Mouse (Mus musculus): ENCODE measurements at regions not wholly inside any gene's neighbourhood (a gene's known extent, or its start where the extent isn't known, plus 50 kb on each side); places are given as distances from the start of the nearest gene placed in this dataset.

- DNase-seq (ENCODE audit: low spot score) (no peak), ATAC-seq (no peak)
- Histone ChIP-seq H3K4me2 (ENCODE audit: low read depth, low read length) (no peak overlapping the region), H3K36me3 (ENCODE audit: insufficient read depth, low read length) (no peaks in the 10 kb centered on the region), H3K4me3 (ENCODE audit: low read length) (no peak overlapping the region), H3K9ac (replicated peaks; ENCODE audit: low read length) (no peak overlapping the region), H3K27ac (no peak overlapping the region), H3K27me3 (ENCODE audit: insufficient read depth, low read length) (no peaks in the 10 kb centered on the region), H3K9me3 (ENCODE audit: low read length) (no peaks in the 10 kb centered on the region), H3K4me1 (ENCODE audit: insufficient read depth, low read length) (no peaks in the 10 kb centered on the region)
- no peak for TF ChIP-seq CTCF (IDR thresholded peaks at IDR 0.05; ENCODE audit: low read depth)
- 74% methylated on average over 1 of the region's 1 CpGs for WGBS
These were observed 235.8 kb upstream of the Tmtc4 start for GRCm38 (mm10) chr14:123219590-123219989.

DNA sequence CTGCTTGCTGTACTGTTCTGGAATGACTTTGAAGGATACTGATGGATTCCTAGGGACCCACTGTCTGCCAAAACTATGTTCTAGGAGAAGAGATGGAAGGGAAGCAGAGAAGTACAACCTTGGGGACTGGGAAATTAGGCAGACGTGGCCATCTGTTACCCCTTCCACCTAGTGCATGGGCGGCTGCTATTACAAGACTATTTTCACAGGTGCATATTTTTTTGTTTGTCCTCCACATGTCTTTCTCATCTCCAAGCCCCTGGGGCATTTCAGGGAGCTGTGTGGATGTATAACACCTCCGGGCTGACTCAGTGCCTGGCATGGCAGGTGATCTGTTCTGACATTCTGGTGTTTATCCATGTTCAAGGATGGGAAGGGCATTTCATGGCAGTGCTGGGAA lies 226.4 kb upstream of the Tmtc4 start:
- no peaks in the 10 kb centered on the region for H3K27me3 ChIP-seq (ENCODE audit: insufficient read depth, low read length)
- no peak overlapping the region for H3K27ac ChIP-seq
- H3K4me1 ChIP-seq (ENCODE audit: insufficient read depth, low read length), result no peaks in the 10 kb centered on the region
- no peak overlapping the region for H3K9ac ChIP-seq (replicated peaks; ENCODE audit: low read length)
- 76% methylated on average over 3 of the region's 3 CpGs for WGBS
- no peak for TF ChIP-seq CTCF (IDR thresholded peaks at IDR 0.05; ENCODE audit: low read depth)
- H3K36me3 ChIP-seq (ENCODE audit: insufficient read depth, low read length), result no peaks in the 10 kb centered on the region
- DNase-seq (ENCODE audit: low spot score), result no peak
- no peak overlapping the region for H3K4me3 ChIP-seq (ENCODE audit: low read length)
- H3K4me2 ChIP-seq (ENCODE audit: low read depth, low read length), result no peak overlapping the region
- no peaks in the 10 kb centered on the region for H3K9me3 ChIP-seq (ENCODE audit: low read length)
- no peak for ATAC-seq

DNA sequence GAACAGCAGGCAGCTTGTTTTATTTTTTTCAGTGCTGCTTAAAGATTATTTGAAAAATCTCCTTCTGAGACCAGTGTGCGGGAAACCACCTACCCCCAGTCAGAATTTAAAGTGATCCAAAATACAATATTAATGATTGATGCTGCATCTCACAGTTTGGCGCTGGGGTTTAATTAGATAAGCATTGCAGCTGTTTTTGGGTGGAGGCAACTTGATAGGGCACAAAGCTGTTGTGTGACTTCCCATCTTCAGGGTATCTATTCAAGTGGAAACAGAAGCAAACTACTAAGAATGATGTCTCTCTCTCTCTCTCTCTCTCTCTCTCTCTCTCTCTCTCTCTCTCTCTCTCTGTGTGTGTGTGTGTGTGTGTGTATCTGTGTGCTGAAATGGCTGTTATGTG lies 219.0 kb upstream of the Tmtc4 start:
- Histone ChIP-seq H3K4me3 (ENCODE audit: low read length) (no peak overlapping the region), H3K4me2 (ENCODE audit: low read depth, low read length) (peak overlapping the region; percentile 46), H3K27me3 (ENCODE audit: insufficient read depth, low read length) (no peaks in the 10 kb centered on the region), H3K36me3 (ENCODE audit: insufficient read depth, low read length) (no peaks in the 10 kb centered on the region), H3K27ac (peak overlapping the region; percentile 74; the same call in 1 of the 2 replicates), H3K9ac (replicated peaks; ENCODE audit: low read length) (no peak overlapping the region), H3K9me3 (ENCODE audit: low read length) (no peaks in the 10 kb centered on the region), H3K4me1 (ENCODE audit: insufficient read depth, low read length) (no peaks in the 10 kb centered on the region)
- ATAC-seq, result no peak
- no peak for TF ChIP-seq CTCF (IDR thresholded peaks at IDR 0.05; ENCODE audit: low read depth)
- WGBS, result 48% methylated on average over 2 of the region's 2 CpGs
- peak; percentile 19 for DNase-seq (ENCODE audit: low spot score)

GRCm38 (mm10) chr14:123202313-123202712 lies 218.5 kb upstream of the Tmtc4 start:
- no peak for ATAC-seq

GRCm38 (mm10) chr14:123201426-123202274 lies 217.8 kb upstream of the Tmtc4 start:
- Histone ChIP-seq H3K27me3 (ENCODE audit: insufficient read depth, low read length) (no peaks in the 10 kb centered on the region), H3K4me2 (ENCODE audit: low read depth, low read length) (peak overlapping the region; percentile 46), H3K9ac (replicated peaks; ENCODE audit: low read length) (no peak overlapping the region; the same call in 1 of the 2 replicates), H3K4me1 (ENCODE audit: insufficient read depth, low read length) (no peaks in the 10 kb centered on the region), H3K9me3 (ENCODE audit: low read length) (no peaks in the 10 kb centered on the region), H3K27ac (peak overlapping the region; percentile 74), H3K36me3 (ENCODE audit: insufficient read depth, low read length) (no peaks in the 10 kb centered on the region), H3K4me3 (ENCODE audit: low read length) (peak overlapping the region; percentile 8; the same call in 1 of the 2 replicates)
- 20% methylated on average over 14 of the region's 14 CpGs for WGBS
- ATAC-seq (peak; percentile 93), DNase-seq (ENCODE audit: low spot score) (peak; percentile 85)
- TF ChIP-seq CTCF (IDR thresholded peaks at IDR 0.05; ENCODE audit: low read depth), result no peak

More at GRCm38 (mm10) chr14:123202313-123202712, 218.5 kb upstream of the Tmtc4 start:
- Histone ChIP-seq H3K4me1 (ENCODE audit: insufficient read depth, low read length) (no peaks in the 10 kb centered on the region), H3K27ac (peak overlapping the region; percentile 74), H3K9me3 (ENCODE audit: low read length) (no peaks in the 10 kb centered on the region), H3K27me3 (ENCODE audit: insufficient read depth, low read length) (no peaks in the 10 kb centered on the region), H3K4me2 (ENCODE audit: low read depth, low read length) (peak overlapping the region; percentile 46), H3K4me3 (ENCODE audit: low read length) (peak overlapping the region; percentile 8; the same call in 1 of the 2 replicates), H3K36me3 (ENCODE audit: insufficient read depth, low read length) (no peaks in the 10 kb centered on the region), H3K9ac (replicated peaks; ENCODE audit: low read length) (no peak overlapping the region; the same call in 1 of the 2 replicates)
- 23% methylated on average over 4 of the region's 4 CpGs for WGBS
- no peak for TF ChIP-seq CTCF (IDR thresholded peaks at IDR 0.05; ENCODE audit: low read depth)
- peak; percentile 61 for DNase-seq (ENCODE audit: low spot score)

- ATAC-seq, result no peak
- Histone ChIP-seq H3K9ac (replicated peaks; ENCODE audit: low read length) (no peak overlapping the region), H3K9me3 (ENCODE audit: low read length) (no peaks in the 10 kb centered on the region), H3K4me1 (ENCODE audit: insufficient read depth, low read length) (no peaks in the 10 kb centered on the region), H3K4me2 (ENCODE audit: low read depth, low read length) (no peak overlapping the region), H3K27me3 (ENCODE audit: insufficient read depth, low read length) (no peaks in the 10 kb centered on the region), H3K4me3 (ENCODE audit: low read length) (no peak overlapping the region), H3K27ac (no peak overlapping the region), H3K36me3 (ENCODE audit: insufficient read depth, low read length) (no peaks in the 10 kb centered on the region)
- TF ChIP-seq CTCF (IDR thresholded peaks at IDR 0.05; ENCODE audit: low read depth), result no peak
- DNase-seq (ENCODE audit: low spot score), result no peak
- WGBS, result 31% methylated on average over 3 of the region's 3 CpGs
These were observed 215.3 kb upstream of the Tmtc4 start for GRCm38 (mm10) chr14:123199111-123199510.

GRCm38 (mm10) chr14:123192574-123192973 lies 208.7 kb upstream of the Tmtc4 start:
- 75% methylated on average over 2 of the region's 2 CpGs for WGBS
- H3K27ac ChIP-seq, result no peak overlapping the region
- DNase-seq (ENCODE audit: low spot score), result no peak

More at GRCm38 (mm10) chr14:123192574-123192973, 208.7 kb upstream of the Tmtc4 start:
- TF ChIP-seq CTCF (IDR thresholded peaks at IDR 0.05; ENCODE audit: low read depth), result no peak
- H3K9me3 ChIP-seq (ENCODE audit: low read length), result no peaks in the 10 kb centered on the region
- no peak for ATAC-seq
- no peak overlapping the region for H3K4me3 ChIP-seq (ENCODE audit: low read length)
- no peaks in the 10 kb centered on the region for H3K27me3 ChIP-seq (ENCODE audit: insufficient read depth, low read length)
- H3K9ac ChIP-seq (replicated peaks; ENCODE audit: low read length), result no peak overlapping the region
- H3K36me3 ChIP-seq (ENCODE audit: insufficient read depth, low read length), result no peaks in the 10 kb centered on the region
- no peak overlapping the region for H3K4me2 ChIP-seq (ENCODE audit: low read depth, low read length)
- H3K4me1 ChIP-seq (ENCODE audit: insufficient read depth, low read length), result no peaks in the 10 kb centered on the region
